Mouse (Mus musculus): ENCODE measurements at regions not wholly inside any gene's neighbourhood (a gene's known extent, or its start where the extent isn't known, plus 50 kb on each side); places are given as distances from the start of the nearest gene placed in this dataset.
"Not testable (repeated sequence)": the region's sequence is repeated elsewhere in the genome, so short reads cannot be mapped to it uniquely, and the experiment has no call there.

- no peak for DNase-seq
These were observed 168.5 kb upstream of the Pgr start for GRCm38 (mm10) chr9:8731141-8731540.

GRCm38 (mm10) chr9:8733485-8733884, 166.1 kb upstream of the Pgr start:
- no peak for DNase-seq

GRCm38 (mm10) chr9:8740190-8740589, 159.4 kb upstream of the Pgr start:
- DNase-seq, result no peak

DNA sequence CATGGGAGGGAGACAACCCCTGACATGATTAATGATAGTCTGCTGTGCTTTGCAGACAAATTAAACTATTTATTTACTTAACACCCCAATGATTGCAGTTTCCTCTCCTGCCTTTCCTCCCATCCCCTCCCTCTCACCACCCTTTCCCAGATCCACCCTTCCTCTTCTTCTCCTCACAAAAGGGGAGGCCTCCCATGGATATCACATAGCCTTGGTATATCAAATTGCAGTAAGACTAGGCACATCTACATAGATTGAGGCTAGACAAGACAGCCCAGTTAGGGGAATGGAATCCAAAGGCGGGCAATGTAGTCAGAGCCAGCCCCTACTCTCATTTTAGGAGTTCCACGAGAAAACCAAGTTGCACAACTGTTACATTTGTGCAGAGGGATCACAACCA, 149.8 kb upstream of the Pgr start:
- no peak for DNase-seq

DNA sequence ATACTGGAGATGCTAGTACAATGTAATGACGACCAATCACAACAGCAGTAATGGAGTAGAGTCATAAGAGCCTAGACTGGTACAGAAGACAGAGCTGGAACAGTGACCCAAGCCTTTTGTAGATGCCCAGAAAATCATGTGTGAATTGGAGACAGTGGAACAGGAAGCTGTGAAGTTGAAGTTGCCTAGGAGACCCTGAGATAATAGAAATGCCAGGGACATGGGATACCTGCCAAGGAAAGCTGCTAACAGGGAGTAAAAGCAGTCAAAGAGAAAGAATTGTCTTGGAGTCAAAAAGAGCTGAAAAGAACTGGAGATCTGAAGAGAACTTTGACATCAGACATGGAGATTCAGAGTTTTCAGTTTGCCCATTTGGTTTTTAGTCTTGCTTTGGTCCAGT, 138.8 kb upstream of the Pgr start:
- DNase-seq, result peak; percentile 26

GRCm38 (mm10) chr9:8769398-8769797, 130.2 kb upstream of the Pgr start:
- not testable (repeated sequence) for DNase-seq

DNA sequence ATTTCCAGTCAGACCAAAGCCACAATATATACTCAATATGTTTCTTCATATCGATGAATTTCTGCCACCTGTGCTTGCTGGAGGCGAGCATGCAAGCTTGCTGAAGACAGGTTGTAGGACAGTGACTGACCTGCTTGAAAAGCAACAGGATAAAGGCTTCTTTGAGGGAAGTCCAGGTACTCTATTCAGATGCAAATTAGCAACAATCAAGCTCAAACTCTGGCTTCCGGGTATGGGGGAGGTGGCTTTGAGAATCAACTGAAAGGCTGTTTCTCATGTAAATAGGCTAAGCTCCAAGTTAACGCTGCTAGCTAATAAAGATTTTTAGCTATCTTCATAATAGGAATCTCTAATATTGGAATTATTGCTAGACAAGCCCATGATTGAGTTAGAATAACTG, 129.6 kb upstream of the Pgr start:
- DNase-seq, result no peak

GRCm38 (mm10) chr9:8781336-8781735, 118.3 kb upstream of the Pgr start:
- DNase-seq, result not testable (repeated sequence)

- no peak for DNase-seq
These were observed 85.4 kb upstream of the Pgr start for GRCm38 (mm10) chr9:8814236-8814635.

- no peak for DNase-seq
These were observed 75.8 kb upstream of the Pgr start for GRCm38 (mm10) chr9:8823719-8824371.

DNA sequence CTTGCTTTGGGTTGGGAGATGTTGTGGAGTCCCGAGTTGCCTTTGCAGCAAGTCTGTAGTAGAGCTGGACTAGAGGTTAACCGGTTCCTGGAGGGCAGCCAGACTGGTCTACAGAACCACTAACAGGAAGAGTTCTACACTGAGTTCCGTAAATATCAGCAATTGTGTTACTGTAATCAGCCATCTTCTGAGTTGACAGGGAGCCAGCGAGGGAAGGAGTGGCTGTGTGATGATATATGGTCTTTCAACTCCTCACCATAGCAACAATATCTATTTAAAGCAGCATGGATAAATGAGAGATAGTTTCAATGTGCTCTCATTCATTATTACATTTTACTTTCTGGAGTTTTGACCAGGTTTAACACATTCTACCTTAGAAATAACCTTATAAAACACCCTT, 67.5 kb upstream of the Pgr start:
- DNase-seq, result no peak

GRCm38 (mm10) chr9:8837073-8837472, 62.6 kb upstream of the Pgr start:
- no peak for DNase-seq

- DNase-seq, result no peak
These were observed 61.3 kb upstream of the Pgr start for GRCm38 (mm10) chr9:8838356-8838755.

- DNase-seq, result no peak
These were observed 60.7 kb upstream of the Pgr start for GRCm38 (mm10) chr9:8838891-8839290.
